Comparison of ENCODE assay signal across 29 mouse cellular contexts in genomic region chr5:87103697-87104096, GRCm38 (mm10). TPM values are rescaled to one million over a fixed set of nuclear protein-coding genes. Genes with fewer than 3 reads are reported as not detected.
"Had no signal": no experiment of that assay in that cellular context is flagged by ENCODE, and none has a peak within 500 bp of the region (broad histone marks: within the 10 kb centered on the region; RNA-seq: fewer than 3 reads in every experiment).

No protein-coding gene starts in this region.

RNA-seq across cellular contexts. Expression of gene Ugt2b36, which starts 11.3 kb away (rescaled TPM):
- total RNA-seq: common myeloid progenitor, adult 5-6 weeks; forebrain, postnatal 0 days; gastrocnemius, adult 2 months; gastrocnemius, adult 8-10 months; gastrocnemius, postnatal 10 days; gastrocnemius, postnatal 14 days; gastrocnemius, postnatal 25 days; gastrocnemius, postnatal 36 days; gastrocnemius, postnatal 4 days; granulocyte monocyte progenitor cell, adult 5-6 weeks; heart, adult 18-20 months had no signal
- polyA plus RNA-seq: cerebellum, adult 2 months; cortical plate, adult 2 months; embryonic facial prominence, embryonic 10.5 days; embryonic facial prominence, embryonic 11.5 days; embryonic facial prominence, embryonic 12.5 days; embryonic facial prominence, embryonic 13.5 days; embryonic facial prominence, embryonic 15.5 days; erythroblast, embryonic 14.5 days; forebrain, embryonic 10.5 days; forebrain, embryonic 11.5 days; forebrain, embryonic 12.5 days; forebrain, embryonic 13.5 days; forebrain, embryonic 14.5 days; forebrain, embryonic 16.5 days; forebrain, postnatal 0 days; frontal cortex, adult 2 months; gonadal fat pad, adult 2 months had no signal

RNA-seq across cellular contexts. Expression of gene Ugt2b5, which starts 36.4 kb away (rescaled TPM):
- total RNA-seq: common myeloid progenitor, adult 5-6 weeks; forebrain, postnatal 0 days; gastrocnemius, adult 2 months; gastrocnemius, postnatal 10 days; gastrocnemius, postnatal 14 days; gastrocnemius, postnatal 25 days; gastrocnemius, postnatal 36 days; granulocyte monocyte progenitor cell, adult 5-6 weeks; heart, adult 18-20 months had no signal
- polyA plus RNA-seq: cortical plate, adult 2 months; embryonic facial prominence, embryonic 10.5 days; embryonic facial prominence, embryonic 11.5 days; embryonic facial prominence, embryonic 12.5 days; embryonic facial prominence, embryonic 13.5 days; embryonic facial prominence, embryonic 14.5 days; embryonic facial prominence, embryonic 15.5 days; erythroblast, embryonic 14.5 days; forebrain, embryonic 10.5 days; forebrain, embryonic 11.5 days; forebrain, embryonic 12.5 days; forebrain, embryonic 13.5 days; forebrain, embryonic 15.5 days; forebrain, embryonic 16.5 days; forebrain, postnatal 0 days; frontal cortex, adult 2 months; gonadal fat pad, adult 2 months had no signal
